Mouse (Mus musculus) adrenal gland, postnatal 10 days (tissue): ENCODE data around the gene Gm45713. TPM values are rescaled to one million over a fixed set of nuclear protein-coding genes. Genes with fewer than 3 reads are reported as not detected.
"Not testable (repeated sequence)": the region's sequence is repeated elsewhere in the genome, so short reads cannot be mapped to it uniquely, and the experiment has no call there.

Experiments used
- DNase-seq: peaks from one replicate; pipeline ENCODE4 v3.0.0; 2021; ENCODE audit warnings: mixed read lengths
- total RNA-seq, 2 experiments: library from RNA; stranded (reverse); gene quantifications; 2 replicates each; pipeline ENCODE4 v1.2.3; 2021

Gene Gm45713
- total RNA-seq, 2 experiments from 2014 or later, result not detected

DNA sequence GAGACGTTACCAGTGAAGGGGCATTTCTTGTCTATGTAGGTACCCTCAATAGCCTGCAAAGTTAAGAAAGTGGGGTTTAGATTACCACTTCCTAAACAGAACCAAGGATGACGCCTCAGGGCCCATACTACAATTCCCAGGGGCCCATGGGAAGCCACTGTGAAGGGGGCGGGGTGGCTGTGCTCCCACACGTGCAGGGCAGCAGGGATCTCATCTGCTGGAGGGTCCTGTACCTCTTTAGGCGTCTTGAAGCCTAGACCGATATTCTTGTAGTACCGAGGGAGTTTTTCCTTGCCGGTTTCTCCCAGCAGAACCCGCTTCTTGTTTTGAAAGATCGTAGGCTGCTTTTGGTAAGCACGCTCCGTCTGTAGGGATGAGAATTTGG, 12.9 kb downstream of the Gm45713 start:
- DNase-seq, result peak; percentile 61

DNA sequence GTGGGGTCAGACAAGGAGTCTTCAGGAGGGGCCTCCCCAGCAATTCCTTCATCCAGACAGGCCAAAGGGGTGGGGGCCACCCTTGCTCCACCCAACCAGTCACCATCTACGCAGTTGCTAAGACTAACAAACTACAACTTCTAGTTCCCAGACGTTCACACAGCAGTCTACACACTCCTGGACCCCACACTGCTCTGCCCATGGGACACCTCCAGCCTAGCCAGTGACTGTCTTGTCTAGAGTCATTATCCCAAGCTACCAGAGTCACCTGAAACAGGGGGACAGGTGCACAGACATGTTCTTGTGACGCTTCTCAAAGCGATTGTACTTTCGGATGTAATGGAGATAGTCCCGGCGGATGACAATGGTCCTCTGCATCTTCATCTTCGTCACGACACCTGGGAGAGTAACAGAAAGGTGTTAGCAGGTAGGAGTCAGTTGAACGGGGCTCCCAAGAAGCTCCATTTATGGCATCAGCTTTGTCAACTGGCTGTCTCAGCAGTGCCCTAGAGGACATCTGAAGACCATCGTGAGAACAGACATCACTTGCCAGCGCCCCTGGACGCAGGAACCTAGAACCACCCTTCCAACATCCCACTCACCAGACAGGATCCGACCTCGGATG, 13.4 kb downstream of the Gm45713 start:
- DNase-seq, result no peak

DNA sequence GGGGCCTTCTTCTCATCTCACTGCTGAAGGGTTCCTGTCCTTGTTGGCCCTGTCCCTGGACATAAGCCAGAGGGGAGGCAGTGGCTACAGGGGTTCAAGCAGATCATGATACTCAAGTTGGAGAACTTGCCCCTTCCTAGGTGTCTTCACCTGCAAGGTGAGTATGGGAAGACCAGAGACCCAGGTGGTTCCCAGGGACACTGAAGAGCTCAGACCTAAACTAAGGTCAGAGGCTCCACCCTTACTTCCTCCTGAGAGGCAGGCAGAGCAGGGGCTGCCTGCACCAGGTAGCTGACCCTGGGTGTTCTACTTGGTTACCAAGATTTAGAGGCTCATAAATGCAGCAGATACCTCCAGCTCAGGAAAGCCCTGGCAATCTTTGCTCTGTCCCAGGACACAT, 14.1 kb downstream of the Gm45713 start:
- DNase-seq, result no peak

DNA sequence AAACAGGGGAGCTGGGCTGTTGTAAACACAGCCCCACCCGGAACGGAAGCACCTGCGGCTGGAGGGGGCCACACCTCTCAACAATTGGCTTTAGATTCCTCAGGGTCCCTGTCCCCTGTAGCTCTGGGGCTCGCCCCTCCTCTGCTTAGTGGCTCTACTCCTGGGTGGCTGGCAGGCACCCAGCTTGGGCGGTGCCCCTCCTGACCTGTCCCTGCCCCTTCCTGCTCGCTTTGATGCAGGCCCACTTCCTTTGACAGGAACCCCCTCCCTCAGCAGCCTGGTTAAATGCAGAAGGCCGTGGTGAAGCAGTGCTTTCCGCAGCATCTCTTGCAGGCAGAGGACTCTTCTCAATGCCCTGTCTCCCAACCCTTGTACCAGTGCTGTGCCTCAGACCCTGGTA, 14.6 kb downstream of the Gm45713 start:
- DNase-seq, result peak; percentile 68

DNA sequence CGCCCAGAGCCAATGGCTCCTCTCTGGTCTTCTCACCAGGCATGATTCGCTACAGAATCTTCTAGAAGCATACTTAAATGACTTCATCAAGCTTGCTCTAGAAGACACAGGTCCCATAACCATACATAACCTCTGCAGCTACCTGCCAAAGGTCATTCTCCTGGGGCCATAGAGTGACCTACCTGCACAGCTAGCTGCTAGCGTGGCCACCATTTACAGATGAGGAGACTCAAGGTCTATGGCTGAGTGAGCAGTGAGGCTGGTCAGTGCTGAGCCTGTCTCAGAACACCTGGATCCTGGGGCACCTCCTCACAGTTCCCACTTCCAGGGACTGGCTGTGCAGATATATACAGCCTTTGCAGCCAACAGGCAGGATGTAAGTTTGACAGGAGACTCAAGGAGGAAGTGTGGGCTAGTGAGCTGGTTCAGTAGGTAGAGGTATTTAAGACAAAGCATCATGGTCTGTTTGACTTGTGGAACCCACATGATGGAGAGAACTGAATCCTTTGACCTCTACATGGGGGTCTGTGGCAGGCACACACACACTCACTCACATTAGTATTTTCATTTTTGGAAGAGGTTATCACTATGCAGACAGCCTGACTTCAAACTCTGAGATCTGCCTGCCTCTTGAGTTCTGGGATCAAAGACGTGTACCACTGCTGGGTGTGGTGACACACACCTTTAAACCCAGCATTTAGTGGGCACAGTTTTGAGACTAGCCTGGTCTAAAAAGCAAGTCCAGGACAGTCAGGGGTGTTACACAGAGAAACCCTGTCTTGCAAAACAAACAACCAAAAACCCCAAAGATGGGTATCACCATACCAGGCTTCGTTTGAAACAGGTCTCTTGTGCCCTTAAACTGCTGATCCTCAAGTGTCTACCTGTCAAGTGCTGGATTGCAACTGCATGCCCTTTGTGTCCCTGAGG, 16.0 kb downstream of the Gm45713 start:
- DNase-seq, result no peak

DNA sequence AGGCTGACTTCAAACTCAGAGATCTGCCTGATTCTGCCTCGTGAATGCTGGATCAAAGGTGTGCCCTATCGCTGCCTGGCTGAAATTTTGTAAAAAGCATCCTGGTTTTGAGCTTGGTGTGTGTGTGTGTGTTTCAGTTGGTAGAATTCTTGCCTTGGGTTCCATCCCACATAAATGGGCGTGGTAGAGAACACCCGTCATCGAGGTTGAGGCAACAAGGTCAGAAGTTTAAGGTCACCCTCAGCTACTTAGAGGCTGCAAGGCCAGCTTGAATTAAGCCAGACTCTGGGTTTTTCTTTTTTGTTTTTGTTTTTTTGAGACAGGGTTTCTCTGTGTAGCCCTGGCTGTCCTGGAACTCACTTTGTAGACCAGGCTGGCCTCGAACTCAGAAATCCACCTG, 17.7 kb downstream of the Gm45713 start:
- no peak for DNase-seq

DNA sequence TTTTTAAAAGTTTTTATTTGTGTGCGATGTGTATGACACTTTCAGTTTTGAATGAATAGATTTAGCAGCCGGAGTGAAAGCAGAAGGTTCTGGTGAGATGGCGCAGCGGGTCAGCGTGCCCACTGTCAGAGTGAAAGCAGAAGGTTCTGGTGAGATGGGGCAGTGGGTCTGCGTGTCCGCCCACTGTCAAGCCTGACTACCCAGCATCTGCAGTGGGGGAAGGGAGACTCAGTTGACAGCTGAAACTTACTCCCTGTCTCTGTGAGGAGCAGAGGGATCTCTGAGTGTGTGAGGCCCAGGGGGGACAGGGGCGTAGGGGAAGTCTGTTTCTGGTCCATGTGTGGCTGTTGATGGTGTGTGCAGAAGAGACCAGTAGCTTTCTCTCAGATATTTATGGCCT, 18.5 kb downstream of the Gm45713 start:
- no peak for DNase-seq

DNA sequence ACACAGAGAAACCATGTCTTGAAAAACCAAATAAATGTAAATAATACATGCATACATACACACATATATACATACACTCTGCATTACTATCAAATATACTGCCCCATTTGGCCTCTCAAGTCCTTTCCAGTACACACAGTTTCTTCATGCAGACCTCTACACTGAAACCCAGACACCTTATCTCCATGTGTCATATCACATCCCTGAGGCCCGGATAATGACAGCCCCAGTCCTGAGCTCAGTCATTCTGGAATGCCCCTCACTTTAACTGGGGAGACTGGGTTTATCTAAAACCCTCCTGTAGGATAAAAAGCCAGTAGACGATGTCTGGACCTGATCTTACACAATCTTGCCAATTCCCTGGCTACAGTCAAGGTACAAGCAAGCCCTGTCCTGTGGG, 22.6 kb downstream of the Gm45713 start:
- no peak for DNase-seq

DNA sequence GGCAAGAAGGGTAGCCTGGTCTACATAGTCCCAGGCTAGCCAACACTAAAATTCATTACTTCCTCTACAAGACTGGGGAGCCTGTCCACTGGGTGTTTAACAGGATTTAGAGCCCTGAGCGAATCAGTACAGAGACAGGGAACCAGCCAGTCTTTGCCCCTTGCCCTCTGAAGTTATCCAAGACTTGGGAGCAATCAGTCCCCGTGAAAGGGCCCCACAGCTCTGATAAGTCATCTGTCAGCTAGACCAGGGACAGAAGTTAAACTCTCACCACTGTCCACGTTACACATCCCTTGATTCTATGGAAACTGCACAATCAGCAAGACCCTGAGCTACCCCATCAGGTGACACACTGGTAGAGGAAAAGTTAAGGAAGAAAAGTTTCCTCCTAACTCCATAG, 23.5 kb downstream of the Gm45713 start:
- DNase-seq, result no peak

DNA sequence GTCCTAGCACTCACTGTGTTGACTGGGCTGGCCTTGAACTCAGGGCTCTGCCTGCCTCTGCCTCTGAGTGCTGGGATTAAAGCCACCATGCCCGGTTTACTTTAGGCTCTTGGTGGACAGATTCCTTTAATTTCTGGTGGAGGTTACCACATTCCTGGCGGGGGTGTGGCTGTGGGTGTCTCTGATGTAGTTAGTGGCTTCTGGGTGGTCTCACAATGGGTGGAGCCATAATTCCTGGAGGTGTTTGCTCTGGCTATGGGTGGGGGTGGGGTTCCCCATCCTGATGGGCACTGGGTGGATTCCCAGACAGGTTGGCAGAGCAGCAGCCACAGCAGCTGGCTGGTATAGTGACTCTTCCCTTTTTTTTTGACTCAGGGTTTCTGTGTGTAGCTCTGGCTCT, 24.1 kb downstream of the Gm45713 start:
- DNase-seq, result no peak

DNA sequence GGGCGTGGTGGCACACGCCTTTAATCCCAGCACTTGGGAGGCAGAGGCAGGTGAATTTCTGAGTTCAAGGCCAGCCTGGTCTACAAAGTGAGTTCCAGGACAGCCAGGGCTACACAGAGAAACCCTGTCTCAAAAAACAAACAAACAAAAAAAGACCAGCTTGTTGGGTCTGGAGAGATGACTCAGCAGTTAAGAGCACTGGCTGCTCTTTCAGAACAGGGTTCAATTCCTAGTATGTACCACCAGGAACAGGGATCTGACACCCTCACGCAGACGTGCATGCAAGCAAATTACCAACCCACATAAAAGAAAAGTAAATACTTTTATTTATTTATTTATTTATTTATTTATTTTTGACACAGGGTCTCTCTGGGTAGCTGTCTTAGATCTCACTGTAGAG, 25.9 kb downstream of the Gm45713 start:
- not testable (repeated sequence) for DNase-seq

DNA sequence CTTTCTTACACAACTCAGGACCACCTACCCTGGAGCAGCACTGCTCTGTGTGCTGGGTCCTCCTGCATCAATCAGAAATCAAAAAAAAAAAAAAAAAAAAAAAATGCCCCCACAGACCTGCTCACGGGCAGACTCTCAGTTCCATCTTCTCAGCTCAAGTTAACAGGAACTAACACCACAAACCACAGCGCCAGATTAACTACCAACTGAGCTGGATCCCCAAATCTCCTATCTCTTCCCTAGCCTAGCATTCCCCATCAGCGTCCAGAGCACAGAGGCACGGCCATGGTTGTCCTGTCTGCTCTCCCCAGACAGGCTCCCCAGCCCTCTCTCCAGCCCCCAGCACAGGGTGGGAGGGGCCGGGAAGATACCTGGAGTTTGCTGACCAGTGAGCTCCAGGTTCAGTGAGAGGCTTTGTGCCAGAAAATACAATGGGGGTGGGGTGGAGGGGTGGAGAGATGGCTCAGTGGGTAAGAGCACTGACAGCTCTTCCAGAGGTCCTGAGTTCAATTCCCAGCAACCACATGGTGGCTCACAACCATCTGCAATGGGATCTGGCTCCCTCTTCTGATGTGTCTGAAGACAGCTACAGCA, 28.9 kb downstream of the Gm45713 start:
- DNase-seq, result no peak

DNA sequence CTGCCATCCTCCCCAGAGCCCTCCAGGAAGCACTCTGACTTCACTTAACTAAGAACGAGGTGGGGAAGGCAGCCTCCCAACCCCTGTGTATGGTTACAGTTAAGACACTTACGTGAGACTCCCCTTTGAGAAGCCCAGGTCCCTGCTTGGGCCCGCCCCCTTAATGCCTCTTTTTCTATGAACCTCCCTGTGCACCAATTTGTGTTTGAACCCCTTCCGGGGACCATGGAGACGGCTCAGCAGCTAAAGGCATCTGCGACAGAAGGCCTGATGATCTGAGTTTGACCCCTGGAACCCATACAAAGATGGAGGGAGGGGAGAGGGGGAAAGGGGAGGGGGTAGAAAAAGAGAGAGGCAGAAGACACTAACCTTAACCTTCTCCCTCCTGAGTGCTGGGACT, 29.6 kb downstream of the Gm45713 start:
- DNase-seq, result no peak

DNA sequence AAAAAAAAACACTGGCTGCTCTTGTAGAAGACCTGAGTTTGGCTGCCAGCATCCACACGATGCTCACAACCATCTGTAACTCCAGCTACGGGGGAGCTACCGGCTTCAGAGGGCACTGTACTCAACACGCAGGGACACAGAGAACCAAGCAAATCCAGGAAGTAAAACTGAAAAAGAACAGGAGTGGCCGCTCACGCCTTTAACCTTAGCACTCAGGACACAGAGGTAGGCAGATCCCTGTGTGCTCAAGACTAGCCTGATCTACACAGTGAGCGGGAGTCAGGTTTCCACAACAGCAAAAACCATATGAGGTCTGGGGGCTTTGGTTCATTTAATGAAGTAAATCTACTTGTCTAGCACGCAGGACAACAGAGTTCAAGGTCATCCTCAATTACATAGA, 30.5 kb downstream of the Gm45713 start:
- DNase-seq, result no peak

DNA sequence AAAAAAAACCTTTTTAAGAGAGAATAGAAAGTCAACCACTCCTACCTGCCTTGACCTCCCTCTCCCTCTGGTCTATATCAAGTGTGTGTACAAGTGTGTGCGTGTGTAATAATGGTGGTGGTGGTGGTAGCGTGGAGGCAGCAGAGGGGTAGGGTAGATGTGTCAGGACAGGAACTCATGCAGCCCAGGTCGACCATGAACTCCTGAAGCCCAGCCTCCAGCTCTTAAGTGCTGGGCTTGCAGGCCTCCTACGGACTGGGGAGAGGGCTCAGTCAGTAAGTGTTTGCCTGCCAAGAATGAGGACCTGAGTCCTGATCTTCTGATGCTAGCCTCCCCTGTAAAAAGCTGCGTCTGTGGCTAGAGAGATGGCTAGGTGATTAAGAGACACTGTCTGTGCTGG, 31.1 kb downstream of the Gm45713 start:
- no peak for DNase-seq

DNA sequence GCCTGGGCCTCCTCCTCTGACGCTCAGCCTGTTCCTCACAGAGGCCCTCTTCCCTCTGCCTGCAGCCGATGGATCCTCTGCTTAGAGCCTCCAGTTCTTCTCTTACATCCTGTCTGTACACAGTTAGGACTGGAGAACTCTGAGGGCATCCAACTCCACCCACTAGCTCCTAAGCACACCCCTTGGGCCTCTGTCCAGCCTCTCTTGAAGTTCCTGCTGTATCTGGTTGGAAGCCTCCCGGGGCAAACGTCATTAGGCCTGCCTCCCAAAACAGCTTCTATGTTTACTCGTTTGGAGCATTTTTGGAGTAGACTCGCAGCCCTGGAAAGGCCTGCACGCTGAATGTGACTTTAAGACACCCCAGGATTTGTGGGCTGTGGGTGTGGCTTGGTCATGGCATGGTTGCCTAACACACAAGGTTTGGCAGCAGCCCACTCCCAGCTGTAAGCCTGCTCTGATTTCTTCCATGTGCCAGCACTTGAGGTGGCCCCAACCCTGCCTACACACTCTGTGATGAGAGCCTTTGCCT, 32.3 kb downstream of the Gm45713 start, which contains the start of gene Fcgrt:
Gene Fcgrt (minus strand): TSS at position 200 of the 529 bp plus-strand sequence.
- DNase-seq, result peak; percentile 92

DNA sequence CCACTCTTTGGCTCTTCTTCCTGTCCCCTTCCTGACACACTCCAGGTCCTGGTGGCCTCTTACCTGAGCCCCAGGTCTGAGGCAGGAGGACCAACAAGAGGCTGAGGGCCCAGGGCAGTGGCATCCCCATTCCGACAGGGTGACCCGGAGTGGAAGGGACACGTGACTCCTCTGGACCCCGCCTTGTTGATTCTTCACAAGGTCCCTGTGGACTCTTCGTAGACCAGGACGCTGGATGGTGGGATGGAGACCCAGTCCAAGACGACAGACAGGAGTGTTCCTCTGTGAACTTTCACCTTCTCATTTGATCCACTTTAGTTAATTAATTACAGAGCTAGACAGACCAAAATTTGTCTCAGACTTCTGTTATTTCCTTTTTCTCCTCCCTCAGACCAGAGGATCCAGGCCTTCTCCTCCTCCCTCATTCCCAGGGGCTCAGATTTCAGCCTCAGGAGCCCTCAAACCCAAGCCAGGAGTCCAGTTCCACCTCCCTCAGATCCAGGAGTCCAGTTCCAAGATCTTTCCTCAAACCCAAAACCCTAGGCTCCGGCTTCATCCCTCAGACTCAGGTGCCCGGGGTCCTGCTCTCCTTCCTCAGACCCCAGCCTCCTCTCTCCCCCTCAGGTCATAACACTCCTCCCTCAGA, 33.0 kb downstream of the Gm45713 start:
- DNase-seq, result peak; percentile 49

DNA sequence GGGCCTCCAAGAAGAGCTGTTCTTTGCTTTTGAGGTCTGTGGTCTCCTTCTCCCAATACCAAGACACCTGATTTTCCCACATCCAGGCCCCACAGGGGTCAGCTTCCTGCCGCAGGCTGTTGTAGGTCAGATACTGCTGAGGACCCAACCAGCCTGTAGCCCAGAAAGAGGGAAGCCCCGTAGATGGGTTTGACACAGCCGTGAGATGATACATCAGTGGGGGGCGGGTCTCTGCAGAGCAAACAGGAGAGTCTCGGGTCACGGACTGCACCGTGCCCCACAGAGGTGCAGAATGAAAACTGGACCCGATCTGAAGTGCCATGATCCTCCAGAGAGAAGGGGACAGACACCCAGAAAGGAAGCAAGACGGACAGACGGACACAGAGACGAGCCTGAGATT, 33.6 kb downstream of the Gm45713 start:
- DNase-seq, result no peak

DNA sequence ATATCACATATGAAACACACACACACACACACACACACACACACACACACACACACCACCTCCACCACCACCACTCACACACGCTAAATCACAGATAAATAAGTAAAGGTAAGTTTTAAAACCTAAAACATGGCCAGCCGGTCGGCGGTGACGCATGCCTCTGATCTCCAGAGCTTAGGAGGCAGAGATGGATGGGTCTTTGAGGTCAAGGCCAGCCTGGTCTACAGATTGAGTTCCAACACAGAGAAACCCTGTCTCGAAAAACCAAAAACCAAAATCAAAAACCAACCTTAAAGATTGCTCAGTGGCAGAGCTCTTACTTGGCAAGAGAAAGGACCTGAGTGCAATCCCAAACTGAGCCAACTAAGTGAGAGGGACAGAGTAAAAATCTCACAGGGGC, 36.0 kb downstream of the Gm45713 start:
- no peak for DNase-seq

DNA sequence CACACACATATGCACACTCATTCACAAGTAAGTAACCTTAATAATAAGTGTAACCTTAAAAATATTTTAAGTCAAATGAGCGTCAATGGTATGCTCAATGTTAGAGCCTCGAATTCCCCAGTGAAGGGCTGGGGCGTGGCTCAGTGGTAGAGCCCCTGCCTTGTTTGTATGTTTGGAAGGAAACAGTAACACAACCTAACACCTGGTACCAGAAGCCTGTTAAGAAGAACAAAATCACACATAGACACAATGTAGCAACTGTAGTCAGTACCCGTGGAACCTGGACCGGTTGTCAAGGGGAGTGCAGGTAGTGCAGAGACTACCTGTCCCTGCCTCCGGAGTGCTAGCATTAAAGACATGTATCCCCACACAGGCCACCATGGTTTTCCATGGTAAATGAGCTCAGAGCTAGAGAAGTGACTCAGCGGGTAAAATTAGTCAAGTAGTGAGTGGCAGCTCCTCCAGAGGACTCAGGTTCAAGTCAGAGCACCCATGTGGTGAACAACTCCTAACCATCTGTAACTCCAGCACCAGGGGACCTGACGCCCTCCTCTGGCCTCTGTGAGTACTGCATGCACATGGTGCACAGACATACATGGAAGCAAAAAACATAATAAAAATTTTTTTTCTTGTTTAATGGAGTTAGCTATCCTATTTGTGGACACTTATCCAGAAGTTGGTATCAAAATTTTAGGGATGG, 37.3 kb downstream of the Gm45713 start:
- DNase-seq, result no peak

DNA sequence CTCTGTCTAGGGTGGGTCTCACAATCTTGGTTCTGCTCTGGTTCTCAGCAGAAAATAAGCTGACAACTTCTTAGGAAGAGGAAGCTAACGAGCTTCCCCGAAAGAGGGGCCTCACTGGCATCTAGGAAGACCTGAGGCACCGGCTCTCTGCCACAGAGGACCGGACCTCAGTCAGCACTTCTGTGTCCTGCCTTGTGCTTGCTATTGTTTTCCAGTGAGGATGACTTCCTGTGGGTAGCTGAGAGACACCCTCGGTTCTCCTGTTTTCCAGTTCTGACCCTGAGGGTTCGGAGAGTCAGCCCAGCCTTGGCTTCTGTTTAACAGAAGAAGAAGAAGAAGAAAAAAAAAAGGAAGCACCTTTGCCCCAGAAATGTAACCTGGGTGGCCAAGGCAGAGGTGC, 38.6 kb downstream of the Gm45713 start:
- DNase-seq, result no peak

DNA sequence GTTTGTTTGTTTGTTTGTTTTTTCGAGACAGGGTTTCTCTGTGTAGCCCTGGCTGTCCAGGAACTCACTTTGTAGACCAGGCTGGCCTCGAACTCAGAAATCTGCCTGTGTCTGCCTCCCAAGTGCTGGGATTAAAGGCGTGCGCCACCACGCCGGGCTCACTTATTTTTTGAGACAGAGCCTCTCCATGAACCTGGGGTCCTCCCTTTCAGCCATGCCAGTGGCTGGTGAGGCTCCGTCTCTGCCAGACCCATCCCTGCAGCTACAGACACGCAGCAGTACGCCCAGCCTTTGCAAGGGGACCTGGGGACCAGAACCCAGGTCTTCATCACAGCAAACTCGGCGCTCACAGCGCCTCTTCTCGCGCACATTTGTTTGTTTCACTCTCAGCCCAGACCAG, 40.1 kb downstream of the Gm45713 start:
- not testable (repeated sequence) for DNase-seq
